Mouse (Mus musculus): ENCODE results near the gene Metrn. TPM values are rescaled to one million over a fixed set of nuclear protein-coding genes. Genes with fewer than 3 reads are reported as not detected.

Metrn gene
- 9.6 TPM for polyA plus RNA-seq (2017; shearing (Covaris generic))

GRCm38 (mm10) chr17:25796951-25797369, at the start of gene Metrn:
Metrn (minus strand) TSS chr17:25797136.

GRCm38 (mm10) chr17:25844396-25844901, 47.5 kb upstream of the Metrn start, which contains the start of gene Rhot2:
Rhot2 (minus strand) TSS chr17:25844851.

GRCm38 (mm10) chr17:25841117-25841880, 44.4 kb upstream of the Metrn start, which contains the start of gene Gm20683:
Gm20683 (minus strand) TSS chr17:25841763.

GRCm38 (mm10) chr17:25837076-25837410, 40.1 kb upstream of the Metrn start, which contains the start of gene Rhbdl1:
Rhbdl1 (minus strand) TSS chr17:25837295.

GRCm38 (mm10) chr17:25833291-25833663, 36.3 kb upstream of the Metrn start, which contains the start of gene Stub1:
Stub1 (minus strand) TSS chr17:25833404.

GRCm38 (mm10) chr17:25828712-25829557, 32.0 kb upstream of the Metrn start, which contains the start of gene Jmjd8:
Jmjd8 (plus strand) TSS chr17:25828867.

GRCm38 (mm10) chr17:25823452-25823851, 26.5 kb upstream of the Metrn start, which contains the start of gene Wdr24:
Wdr24 (plus strand) TSS chr17:25823627.

GRCm38 (mm10) chr17:25808789-25809605, 12.1 kb upstream of the Metrn start, which contains the start of gene Fbxl16:
Fbxl16 (plus strand) TSS chr17:25809085.

GRCm38 (mm10) chr17:25795609-25796092, 1.3 kb downstream of the Metrn start, which contains the start of gene AC134908.4:
AC134908.4 (minus strand) TSS chr17:25795659.

GRCm38 (mm10) chr17:25792615-25793014, 4.3 kb downstream of the Metrn start, which contains the start of gene Fam173a:
Fam173a (minus strand) TSS chr17:25792901.

GRCm38 (mm10) chr17:25786280-25786679, 10.7 kb downstream of the Metrn start, which contains the start of gene Ccdc78:
Ccdc78 (plus strand) TSS chr17:25786580.

GRCm38 (mm10) chr17:25785281-25785745, 11.6 kb downstream of the Metrn start, which contains the start of gene Haghl:
Haghl (minus strand) TSS chr17:25785673.

GRCm38 (mm10) chr17:25773549-25774120, 23.3 kb downstream of the Metrn start, which contains the start of gene Narfl:
Narfl (plus strand) TSS chr17:25773776.

GRCm38 (mm10) chr17:25754241-25754640, 42.7 kb downstream of the Metrn start, which contains the start of gene Msln:
Msln (minus strand) TSS chr17:25754378.

Other genes starting within 250 kb of the Metrn start
- gene Sox8, start 226.4 kb downstream of the Metrn start, polyA plus RNA-seq (2017; shearing (Covaris generic)) = not detected
- 25.6 TPM for gene Lmf1, start 218.1 kb downstream of the Metrn start, polyA plus RNA-seq (2017; shearing (Covaris generic))
- gene Gng13, start 80.0 kb downstream of the Metrn start, polyA plus RNA-seq (2017; shearing (Covaris generic)) = not detected
- 6.7 TPM for gene Chtf18, start 69.7 kb downstream of the Metrn start, polyA plus RNA-seq (2017; shearing (Covaris generic))
- gene Rpusd1, start 69.5 kb downstream of the Metrn start, polyA plus RNA-seq (2017; shearing (Covaris generic)) = 19.7 TPM
- 0.17 TPM for gene Mslnl, start 61.1 kb downstream of the Metrn start, polyA plus RNA-seq (2017; shearing (Covaris generic))
- not detected for gene Msln, start 42.8 kb downstream of the Metrn start, polyA plus RNA-seq (2017; shearing (Covaris generic))
- gene Narfl, start 23.4 kb downstream of the Metrn start, polyA plus RNA-seq (2017; shearing (Covaris generic)) = 28.0 TPM
- gene Haghl, start 11.5 kb downstream of the Metrn start, polyA plus RNA-seq (2017; shearing (Covaris generic)) = 38.4 TPM
- gene Ccdc78, start 10.6 kb downstream of the Metrn start, polyA plus RNA-seq (2017; shearing (Covaris generic)) = 0.83 TPM
- gene Fam173a, start 4.2 kb downstream of the Metrn start, polyA plus RNA-seq (2017; shearing (Covaris generic)) = 245 TPM
- gene AC134908.4, start 1.5 kb downstream of the Metrn start, polyA plus RNA-seq (2017; shearing (Covaris generic)) = not detected
- gene Fbxl16, start 11.9 kb upstream of the Metrn start, polyA plus RNA-seq (2017; shearing (Covaris generic)) = not detected
- 45.9 TPM for gene Wdr24, start 26.5 kb upstream of the Metrn start, polyA plus RNA-seq (2017; shearing (Covaris generic))
- gene Jmjd8, start 31.7 kb upstream of the Metrn start, polyA plus RNA-seq (2017; shearing (Covaris generic)) = 42.2 TPM
- gene Stub1, start 36.3 kb upstream of the Metrn start, polyA plus RNA-seq (2017; shearing (Covaris generic)) = 91.2 TPM
- 0.57 TPM for gene Rhbdl1, start 40.2 kb upstream of the Metrn start, polyA plus RNA-seq (2017; shearing (Covaris generic))
- 0.75 TPM for gene Gm20683, start 44.6 kb upstream of the Metrn start, polyA plus RNA-seq (2017; shearing (Covaris generic))
- gene Rhot2, start 47.7 kb upstream of the Metrn start, polyA plus RNA-seq (2017; shearing (Covaris generic)) = 50.2 TPM
- 7.3 TPM for gene Wdr90, start 64.4 kb upstream of the Metrn start, polyA plus RNA-seq (2017; shearing (Covaris generic))
- gene Mcrip2, start 71.6 kb upstream of the Metrn start, polyA plus RNA-seq (2017; shearing (Covaris generic)) = 5.7 TPM
- gene Mettl26, start 77.9 kb upstream of the Metrn start, polyA plus RNA-seq (2017; shearing (Covaris generic)) = 95.5 TPM
- 1.0 TPM for gene Wfikkn1, start 83.7 kb upstream of the Metrn start, polyA plus RNA-seq (2017; shearing (Covaris generic))
- 5.1 TPM for gene Rab40c, start 122.6 kb upstream of the Metrn start, polyA plus RNA-seq (2017; shearing (Covaris generic))
- gene Pigq, start 147.8 kb upstream of the Metrn start, polyA plus RNA-seq (2017; shearing (Covaris generic)) = 71.1 TPM
- not detected for gene Nhlrc4, start 147.8 kb upstream of the Metrn start, polyA plus RNA-seq (2017; shearing (Covaris generic))
- gene A930017K11Rik, start 155.4 kb upstream of the Metrn start, polyA plus RNA-seq (2017; shearing (Covaris generic)) = not detected
- gene Capn15, start 188.7 kb upstream of the Metrn start, polyA plus RNA-seq (2017; shearing (Covaris generic)) = 22.0 TPM

All from activated CD4-positive, CD25-positive, alpha-beta regulatory T cell, adult 9 weeks (primary cell).